Mouse (Mus musculus): ENCODE data around the gene Gm10721.
"Not testable (repeated sequence)": the region's sequence is repeated elsewhere in the genome, so short reads cannot be mapped to it uniquely, and the experiment has no call there.

DNA sequence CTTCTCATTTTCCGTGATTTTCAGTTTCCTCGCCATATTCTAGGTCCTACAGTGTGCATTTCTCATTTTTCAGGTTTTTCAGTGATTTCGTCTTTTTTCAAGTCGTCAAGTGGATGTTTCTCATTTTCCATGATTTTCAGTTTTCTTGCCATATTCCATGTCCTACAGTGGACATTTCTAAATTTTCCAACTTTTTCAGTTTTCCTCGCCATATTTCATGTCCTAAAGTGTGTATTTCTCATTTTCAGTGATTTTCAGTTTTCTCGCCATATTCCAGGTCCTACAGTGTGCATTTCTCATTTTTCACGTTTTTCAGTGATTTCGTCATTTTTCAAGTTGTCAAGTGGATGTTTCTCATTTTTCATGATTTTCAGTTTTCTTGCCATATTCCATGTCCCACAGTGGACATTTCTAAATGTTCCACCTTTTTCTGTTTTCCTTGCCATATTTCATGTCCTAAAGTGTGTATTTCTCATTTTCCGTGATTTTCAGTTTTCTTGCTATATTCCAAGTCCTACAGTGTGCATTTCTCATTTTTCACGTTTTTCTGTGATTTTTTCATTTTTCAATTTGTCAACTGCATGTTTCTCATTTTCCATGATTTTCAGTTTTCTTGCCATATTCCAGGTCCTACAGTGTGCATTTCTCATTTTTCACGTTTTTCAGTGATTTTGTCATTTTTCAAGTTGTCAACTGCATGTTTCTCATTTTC, 10.8 kb upstream of the Gm10721 start:
- not testable (repeated sequence) for TF ChIP-seq CTCF (IDR thresholded peaks at IDR 0.05; ENCODE audit: insufficient read depth, low read length); POLR2A (IDR thresholded peaks at IDR 0.05; ENCODE audit: borderline replicate concordance, extremely low read depth, low read depth, low read length)
